Comparison of ENCODE assay signal across 13 mouse cellular contexts in the genomic region with DNA sequence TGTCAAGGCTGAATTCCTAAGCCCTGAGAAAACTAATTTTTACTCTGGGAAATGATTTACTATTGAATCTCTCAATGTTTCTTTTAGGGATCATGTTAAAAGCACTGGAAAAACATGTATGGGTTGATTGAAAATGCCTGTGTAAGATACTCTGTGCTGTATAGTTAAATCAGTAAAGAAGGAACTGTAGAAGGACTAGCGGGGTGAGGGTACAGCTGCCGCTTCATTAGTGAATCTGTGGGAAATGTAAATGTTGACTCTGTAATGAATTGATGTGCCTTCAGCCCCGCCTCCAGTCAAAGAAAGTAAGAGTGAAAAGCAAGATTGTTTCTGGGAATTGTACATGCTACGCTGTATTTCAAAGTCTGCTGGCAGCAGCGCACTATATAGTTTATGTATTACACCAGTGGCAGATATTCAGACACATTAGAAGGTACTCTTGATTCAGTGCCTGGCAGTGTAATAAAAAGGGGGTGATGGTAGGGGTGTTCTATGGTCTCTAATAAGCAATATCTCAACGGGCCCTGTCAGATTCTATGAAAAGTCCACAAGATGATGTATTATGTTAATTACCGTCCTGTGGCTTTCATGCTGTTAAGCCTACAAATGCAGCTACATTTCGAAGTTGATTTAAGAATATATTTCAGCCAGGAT.
A peak's percentile ranks its signal among the peaks of the same experiment; 100 is the strongest.
DNase-seq lines count a peak whose midpoint lies in the region; ATAC-seq and TF ChIP-seq lines count a peak whose summit lies in the region.
"Had no signal": no experiment of that assay in that cellular context is flagged by ENCODE, and none has a peak within 500 bp of the region (broad histone marks: within the 10 kb centered on the region; RNA-seq: fewer than 3 reads in every experiment).

No protein-coding gene starts in this region.

- no peak overlapping the region for H3K4me3 ChIP-seq in lung, embryonic 14.5 days (ENCODE audit: low read depth, low read length)
- H3K4me3 ChIP-seq in lung, adult 2 months (replicated peaks; ENCODE audit: extremely low read depth, low read depth, low read length), result no peak overlapping the region
- H3K4me3 ChIP-seq in forebrain, embryonic 16.5 days (replicated peaks; ENCODE audit: low read length), result no peak overlapping the region
- no peak overlapping the region for H3K4me3 ChIP-seq in hindbrain, embryonic 16.5 days (ENCODE audit: low read length)
- no peak overlapping the region for H3K4me3 ChIP-seq in stomach, embryonic 15.5 days (replicated peaks)
- H3K4me3 ChIP-seq: liver, embryonic 13.5 days had no signal

- DNase-seq in lung, embryonic 14.5 days, result peak; percentile 39
- no peak for DNase-seq in lung, adult 2 months
- DNase-seq in heart, adult 9 months (ENCODE audit: low spot score in 2 of 2), result no peak
- DNase-seq: adrenal gland, postnatal 14 days; cerebellum, adult 11 months; heart, postnatal 14 days; kidney, postnatal 36 days; liver, embryonic 13.5 days; right cerebral cortex, postnatal 4 days had no signal

- 45% methylated on average over 8 of the region's 8 CpGs for WGBS in lung, embryonic 14.5 days
- WGBS in lung, adult 2 months, result 79% methylated on average over 8 of the region's 8 CpGs
- WGBS in forebrain, embryonic 16.5 days, result 26% methylated on average over 8 of the region's 8 CpGs
- 33% methylated on average over 8 of the region's 8 CpGs for WGBS in hindbrain, embryonic 16.5 days
- 34% methylated on average over 8 of the region's 8 CpGs for WGBS in stomach, embryonic 15.5 days

- TF ChIP-seq POLR2A in lung, adult 2 months (IDR thresholded peaks at IDR 0.05; ENCODE audit: borderline replicate concordance, extremely low read depth, low read depth, low read length), result no peak

- ATAC-seq in lung, embryonic 14.5 days (ENCODE audit: insufficient read depth), result no peak; the same call in 1 of the 2 replicates
- ATAC-seq in forebrain, embryonic 16.5 days, result peak; percentile 45
- ATAC-seq in hindbrain, embryonic 16.5 days, result peak; percentile 64; the same call in 1 of the 2 replicates
- no peak for ATAC-seq in stomach, embryonic 15.5 days (ENCODE audit: insufficient read depth, low FRiP score, low read depth)
- no peak for ATAC-seq in megakaryocyte-erythroid progenitor cell, adult 5-6 weeks (replicated peaks; ENCODE audit: low FRiP score, low TSS enrichment, poor library complexity, severe bottlenecking)

- peak overlapping the region; percentile 4; the same call in 1 of the 2 replicates for H3K27ac ChIP-seq in lung, embryonic 14.5 days (ENCODE audit: low read depth)
- H3K27ac ChIP-seq in forebrain, embryonic 16.5 days (ENCODE audit: low read length), result no peak overlapping the region
- H3K27ac ChIP-seq in hindbrain, embryonic 16.5 days (ENCODE audit: low read depth, low read length), result no peak overlapping the region
- peak overlapping the region; percentile 36; the same call in 1 of the 2 replicates for H3K27ac ChIP-seq in stomach, embryonic 15.5 days
- H3K27ac ChIP-seq: liver, embryonic 13.5 days had no signal

- H3K4me2 ChIP-seq in lung, embryonic 14.5 days, result no peak overlapping the region
- no peak overlapping the region for H3K4me2 ChIP-seq in forebrain, embryonic 16.5 days (ENCODE audit: low read length)
- no peak overlapping the region for H3K4me2 ChIP-seq in hindbrain, embryonic 16.5 days (ENCODE audit: low read length)
- no peak overlapping the region for H3K4me2 ChIP-seq in stomach, embryonic 15.5 days
- H3K4me2 ChIP-seq: liver, embryonic 13.5 days had no signal

- no peak for TF ChIP-seq CTCF in lung, embryonic 14.5 days (IDR thresholded peaks at IDR 0.05; ENCODE audit: low read depth)
- TF ChIP-seq CTCF in lung, adult 2 months (IDR thresholded peaks at IDR 0.05; ENCODE audit: insufficient read depth, low read length), result no peak

- no peaks in the 10 kb centered on the region for H3K36me3 ChIP-seq in lung, embryonic 14.5 days (ENCODE audit: insufficient read depth)
- no peaks in the 10 kb centered on the region for H3K36me3 ChIP-seq in forebrain, embryonic 16.5 days (ENCODE audit: control insufficient read depth, insufficient read depth)
- H3K36me3 ChIP-seq in hindbrain, embryonic 16.5 days (ENCODE audit: control insufficient read depth, insufficient read depth, low read length), result no peaks in the 10 kb centered on the region
- H3K36me3 ChIP-seq in stomach, embryonic 15.5 days, result no peaks in the 10 kb centered on the region
- H3K36me3 ChIP-seq: liver, embryonic 13.5 days had no signal

- H3K9ac ChIP-seq in lung, embryonic 14.5 days, result no peak overlapping the region
- no peak overlapping the region for H3K9ac ChIP-seq in forebrain, embryonic 16.5 days (replicated peaks; ENCODE audit: low read depth, low read length)
- no peak overlapping the region for H3K9ac ChIP-seq in hindbrain, embryonic 16.5 days (ENCODE audit: low read depth, low read length)
- H3K9ac ChIP-seq in stomach, embryonic 15.5 days, result no peak overlapping the region
- H3K9ac ChIP-seq: liver, embryonic 13.5 days had no signal

- H3K4me1 ChIP-seq in lung, embryonic 14.5 days (ENCODE audit: insufficient read depth), result no peaks in the 10 kb centered on the region
- H3K4me1 ChIP-seq in lung, adult 2 months (ENCODE audit: control insufficient read depth, insufficient read depth, low read length), result no peaks in the 10 kb centered on the region; the same call in 1 of the 2 replicates
- peaks cover 10% of the 10 kb centered on the region for H3K4me1 ChIP-seq in forebrain, embryonic 16.5 days (replicated peaks; ENCODE audit: control insufficient read depth, insufficient read depth, low read length)
- peaks cover 23% of the 10 kb centered on the region for H3K4me1 ChIP-seq in hindbrain, embryonic 16.5 days (ENCODE audit: control insufficient read depth, insufficient read depth, low read depth, low read length)
- H3K4me1 ChIP-seq in stomach, embryonic 15.5 days, result 0 out of 2 replicates have a peak, but pooled peaks cover 3% of the 10 kb centered on the region

- no peaks in the 10 kb centered on the region for H3K9me3 ChIP-seq in lung, embryonic 14.5 days (ENCODE audit: low read depth, low read length)
- H3K9me3 ChIP-seq in forebrain, embryonic 16.5 days (ENCODE audit: control insufficient read depth, low read length), result no peaks in the 10 kb centered on the region
- no peaks in the 10 kb centered on the region for H3K9me3 ChIP-seq in hindbrain, embryonic 16.5 days (ENCODE audit: control insufficient read depth, low read length)
- no peaks in the 10 kb centered on the region for H3K9me3 ChIP-seq in stomach, embryonic 15.5 days
- H3K9me3 ChIP-seq: liver, embryonic 13.5 days had no signal

- H3K27me3 ChIP-seq in lung, embryonic 14.5 days (ENCODE audit: insufficient read depth, low read length), result no peaks in the 10 kb centered on the region
- no peaks in the 10 kb centered on the region for H3K27me3 ChIP-seq in forebrain, embryonic 16.5 days (replicated peaks; ENCODE audit: control insufficient read depth, insufficient read depth, low read length)
- no peaks in the 10 kb centered on the region for H3K27me3 ChIP-seq in hindbrain, embryonic 16.5 days (replicated peaks; ENCODE audit: control insufficient read depth, insufficient read depth, low read length)
- no peaks in the 10 kb centered on the region for H3K27me3 ChIP-seq in stomach, embryonic 15.5 days (replicated peaks)
- H3K27me3 ChIP-seq: liver, embryonic 13.5 days had no signal

Comparison
In these comparisons a context has a peak if more than half of its experiments do, and no peak if none do; other contexts are left out.
1. ATAC-seq: peak in forebrain, embryonic 16.5 days (single experiment) and hindbrain, embryonic 16.5 days (single experiment); none in lung, embryonic 14.5 days (single experiment), stomach, embryonic 15.5 days (single experiment) and megakaryocyte-erythroid progenitor cell, adult 5-6 weeks (single experiment).
2. H3K27ac ChIP-seq: peak in lung, embryonic 14.5 days (single experiment) and stomach, embryonic 15.5 days (single experiment); none in forebrain, embryonic 16.5 days (single experiment) and hindbrain, embryonic 16.5 days (single experiment).